In the genomic region with DNA sequence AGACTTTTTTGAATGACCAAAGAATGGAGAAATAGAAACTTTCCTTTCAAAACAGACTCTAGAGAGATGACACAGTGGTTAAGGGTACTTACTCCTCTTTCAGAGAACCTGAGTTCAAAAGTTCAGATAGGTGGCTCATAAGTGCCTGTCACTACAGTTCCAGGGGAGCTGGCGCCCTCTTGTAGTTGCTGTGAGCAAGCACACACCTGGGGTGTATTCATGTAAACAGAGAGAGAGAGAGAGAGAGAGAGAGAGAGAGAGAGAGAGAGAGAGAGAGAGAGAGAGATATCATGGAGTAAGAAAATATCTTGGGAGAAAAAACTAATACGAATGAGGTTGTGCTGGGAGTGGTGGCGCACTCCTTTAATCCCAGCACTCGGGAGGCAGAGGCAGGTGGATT, we compare ENCODE assay signal across 1 mouse cellular context.
TF ChIP-seq lines count a peak whose summit lies in the region.

No protein-coding gene starts in this region.

TF ChIP-seq in MEL, 35 proteins besides CTCF, POLR2A, EP300 and RAD21:
- no peak for TF ChIP-seq TCF12 (IDR thresholded peaks at IDR 0.05; ENCODE audit: low read depth, low read length)
- TF ChIP-seq JUND (IDR thresholded peaks at IDR 0.05; ENCODE audit: low read depth, low read length): peak; percentile 80; the same call in 1 of the 2 replicates
- TF ChIP-seq MXI1 (IDR thresholded peaks at IDR 0.05; ENCODE audit: low read depth, low read length): no peak
- TF ChIP-seq SMC3 (IDR thresholded peaks at IDR 0.05; ENCODE audit: low read depth, low read length): 0 out of 2 replicates have a peak, but pooled peaks have one; percentile 17
- no peak for TF ChIP-seq ZMIZ1 (IDR thresholded peaks at IDR 0.05; ENCODE audit: low read depth, low read length)
- no peak for TF ChIP-seq NELFE (IDR thresholded peaks at IDR 0.05; ENCODE audit: low read depth, low read length)
- TF ChIP-seq ZKSCAN1 (IDR thresholded peaks at IDR 0.05; ENCODE audit: low read depth, low read length): no peak
